Mouse (Mus musculus): ENCODE measurements around the gene Kdm4b.

DNA sequence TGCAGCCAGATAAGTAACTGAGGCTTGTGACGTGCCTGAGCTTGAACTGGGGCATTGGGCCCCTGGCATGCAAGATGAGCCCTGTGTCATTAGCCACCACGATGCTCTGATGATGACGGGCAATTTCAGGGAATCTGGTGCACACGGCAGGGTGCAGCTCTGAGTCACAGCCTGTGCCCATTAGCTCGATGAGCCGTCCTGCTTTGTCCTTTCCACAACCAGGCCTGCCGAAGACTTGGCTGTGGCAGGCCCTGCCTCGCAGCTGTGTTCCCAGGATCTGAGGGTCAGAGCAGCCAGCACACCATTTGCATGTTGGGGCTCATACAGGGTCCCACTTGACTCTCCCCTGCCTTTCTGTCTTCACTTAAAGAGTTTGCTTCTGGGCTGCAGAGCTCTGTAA lies 34.6 kb downstream of the Kdm4b start:
- TF ChIP-seq POLR2A (IDR thresholded peaks at IDR 0.05; ENCODE audit: insufficient read depth, low read length) (no peak), CTCF (IDR thresholded peaks at IDR 0.05; ENCODE audit: low read depth, low read length) (no peak)

Measured in ES-Bruce4 (cell line).